Comparison of ENCODE assay signal across 19 mouse cellular contexts in the genomic region with DNA sequence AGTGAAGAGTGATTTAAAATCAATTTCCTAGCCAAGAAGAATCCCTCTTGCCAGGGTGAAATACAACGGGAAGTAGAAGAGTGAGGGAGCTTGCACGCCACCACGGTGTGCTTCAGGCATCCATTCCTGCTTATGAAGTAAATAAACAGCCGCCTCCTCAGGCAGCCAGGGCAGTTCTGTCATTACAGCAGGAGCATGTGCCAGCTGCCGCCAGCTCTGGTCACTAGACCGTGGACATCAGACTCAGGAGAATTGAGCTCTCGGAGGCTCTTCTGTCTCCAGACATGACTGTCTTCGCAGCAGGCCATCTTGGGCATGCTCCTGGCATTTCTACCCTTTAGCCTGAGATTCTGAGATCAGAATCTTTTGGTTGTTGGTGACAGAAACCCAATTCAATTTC.
DNase-seq lines count a peak whose midpoint lies in the region.
"Had no signal": no experiment of that assay in that cellular context is flagged by ENCODE, and none has a peak within 500 bp of the region (broad histone marks: within the 10 kb centered on the region; RNA-seq: fewer than 3 reads in every experiment).

No protein-coding gene starts in this region.

- intact Hi-C loops in left cerebral cortex, postnatal 4 days (cut with DNase I) = no loop called here
- intact Hi-C loops in left cerebral cortex, postnatal 10 days (cut with DNase I) = no loop called here

- DNase-seq in cerebellum, postnatal 14 days = peak; percentile 43 to 49
- no peak for DNase-seq in cerebellum, adult 9-11 months
- peak; percentile 2 for DNase-seq in kidney, adult 9 months
- no peak for DNase-seq in kidney, adult 11 months
- DNase-seq in left cerebral cortex, postnatal 4 days = peak; percentile 69
- DNase-seq in left cerebral cortex, postnatal 10 days (ENCODE audit: extremely low spot score in 1 of 2, low spot score in 2 of 2) = no peak
- DNase-seq in kidney, postnatal 4 days = peak; percentile 40 to 57
- no peak for DNase-seq in adrenal gland, adult 2 months
- DNase-seq: adrenal gland, postnatal 10 days; cerebellum, adult 11-12 months; cerebellum, postnatal 36 days; gastrocnemius, postnatal 25 days; heart, adult 18-20 months; heart, postnatal 36 days; layer of hippocampus, postnatal 36 days; lung, postnatal 36 days; right cerebral cortex, adult 18-20 months; thymus, adult 2 months; thymus, postnatal 36 days had no signal

Comparison
In these comparisons a context has a peak if more than half of its experiments do, and no peak if none do; other contexts are left out.
1. DNase-seq: peak in cerebellum, postnatal 14 days (2 of 2), kidney, adult 9 months (single experiment), left cerebral cortex, postnatal 4 days (single experiment) and kidney, postnatal 4 days (2 of 2); none in cerebellum, adult 9-11 months (single experiment), kidney, adult 11 months (single experiment), left cerebral cortex, postnatal 10 days (0 of 2) and adrenal gland, adult 2 months (single experiment).